Mouse (Mus musculus): ENCODE data around the gene Hist1h4a. TPM values are rescaled to one million over a fixed set of nuclear protein-coding genes. Genes with fewer than 3 reads are reported as not detected.
A peak's percentile ranks its signal among the peaks of the same experiment; 100 is the strongest.
"Not testable (repeated sequence)": the region's sequence is repeated elsewhere in the genome, so short reads cannot be mapped to it uniquely, and the experiment has no call there.

Hist1h4a gene
- total RNA-seq (2021) = 10 to 100 TPM; 12.3 to 13.8 TPM

DNA sequence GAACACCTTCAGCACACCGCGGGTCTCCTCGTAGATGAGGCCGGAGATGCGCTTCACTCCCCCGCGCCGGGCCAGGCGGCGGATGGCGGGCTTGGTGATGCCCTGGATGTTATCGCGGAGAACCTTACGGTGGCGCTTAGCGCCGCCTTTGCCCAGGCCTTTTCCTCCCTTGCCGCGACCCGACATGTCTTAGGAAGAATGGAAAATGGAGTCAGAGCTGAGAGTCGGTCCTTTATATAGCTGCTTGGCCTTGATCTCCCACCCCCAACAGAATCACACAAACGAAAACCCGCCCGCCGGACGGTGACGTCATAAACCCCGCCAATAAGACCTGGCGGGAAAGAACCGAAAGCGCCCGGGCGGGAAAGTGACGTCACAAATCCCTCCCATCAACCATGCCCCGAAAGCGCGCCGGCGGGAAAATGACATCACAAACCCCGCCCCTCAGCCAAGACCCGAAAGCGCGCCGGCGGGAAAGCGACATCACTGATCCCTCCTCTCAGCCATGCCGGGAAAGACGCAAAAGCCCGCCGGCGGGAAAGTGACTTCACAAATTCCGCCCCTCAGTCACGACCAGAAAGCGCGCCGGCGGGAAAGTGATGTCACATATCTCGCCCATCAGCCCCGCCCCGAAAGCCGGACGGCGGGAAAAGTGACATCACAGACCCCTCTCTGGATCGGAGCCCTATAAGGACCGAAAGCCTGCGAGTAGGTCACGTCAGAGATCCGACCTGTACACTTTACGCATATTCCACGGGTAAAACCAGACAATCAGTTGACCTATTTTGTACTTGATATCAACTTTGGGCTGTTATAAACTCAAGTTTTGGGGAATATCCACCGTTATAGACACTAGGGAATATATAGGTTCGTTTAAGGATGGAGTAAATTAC is at the start of gene Hist1h4a:
TSS of gene Hist1h4a (minus strand) at position 259 of the 893 bp plus-strand sequence.
- DNase-seq = peak; percentile 95 to 96
- intact Hi-C loops (cut with DNase I) = loop anchor here (5.0 to 10.0 kb wide), 2 partner anchors 139 to 396 kb away; partner anchors contain the start of genes Hist1h1e, Hist1h2be and Zfp322a

GRCm38 (mm10) chr13:23806422-23807052 is 45.5 kb upstream of the Hist1h4a start, which contains the start of gene Slc17a2:
Gene Slc17a2, plus strand, starts transcription at chr13:23806993.
- intact Hi-C loops (cut with DNase I) = no loop called here
- DNase-seq = no peak

DNA sequence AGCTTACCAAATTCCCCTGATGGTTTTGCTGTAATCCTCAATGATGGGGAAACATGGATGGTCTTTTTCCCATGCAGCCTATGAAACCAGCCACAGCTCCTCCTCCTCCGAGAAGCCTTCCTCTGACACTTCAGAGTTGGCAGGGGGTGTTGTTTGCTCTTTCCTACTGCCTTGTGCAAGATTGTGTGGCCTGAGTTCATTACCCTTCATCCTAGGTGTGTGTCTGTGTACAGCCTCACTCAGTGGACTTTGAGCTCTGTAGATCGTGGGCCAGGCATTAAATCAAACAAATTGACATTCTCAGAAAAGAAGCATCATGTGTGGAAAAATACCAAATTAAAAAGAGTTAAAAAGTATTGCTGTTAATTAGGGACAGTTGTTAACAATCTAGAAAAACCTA is 43.5 kb upstream of the Hist1h4a start:
- intact Hi-C loops (cut with DNase I) = no loop called here
- no peak for DNase-seq

GRCm38 (mm10) chr13:23799405-23799804 is 38.4 kb upstream of the Hist1h4a start:
- intact Hi-C loops (cut with DNase I) = no loop called here
- DNase-seq = no peak

DNA sequence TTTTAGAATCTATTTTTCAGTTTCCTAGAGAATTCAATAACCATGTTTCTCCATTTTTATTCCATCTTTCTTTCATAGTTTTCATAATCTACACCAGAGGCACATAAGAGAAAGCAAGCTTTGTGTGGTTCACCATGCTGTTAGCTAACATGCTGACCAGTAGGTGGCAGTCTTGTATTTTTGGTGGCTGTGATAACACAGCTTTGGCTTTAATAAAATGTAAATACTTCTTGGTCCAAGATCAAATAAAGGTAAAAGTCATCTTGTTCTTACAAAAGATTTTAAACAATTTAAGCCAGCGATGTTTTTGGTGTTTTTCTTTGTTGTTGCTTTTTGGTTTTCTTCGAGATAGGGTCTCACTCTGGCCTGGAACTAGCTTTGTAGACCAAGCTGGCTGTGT is 31.5 kb upstream of the Hist1h4a start:
- peak; percentile 24 to 35 for DNase-seq
- intact Hi-C loops (cut with DNase I) = loop anchor here (5.0 kb wide), 2 partner anchors 95 to 505 kb away; no protein-coding TSS in a partner anchor

DNA sequence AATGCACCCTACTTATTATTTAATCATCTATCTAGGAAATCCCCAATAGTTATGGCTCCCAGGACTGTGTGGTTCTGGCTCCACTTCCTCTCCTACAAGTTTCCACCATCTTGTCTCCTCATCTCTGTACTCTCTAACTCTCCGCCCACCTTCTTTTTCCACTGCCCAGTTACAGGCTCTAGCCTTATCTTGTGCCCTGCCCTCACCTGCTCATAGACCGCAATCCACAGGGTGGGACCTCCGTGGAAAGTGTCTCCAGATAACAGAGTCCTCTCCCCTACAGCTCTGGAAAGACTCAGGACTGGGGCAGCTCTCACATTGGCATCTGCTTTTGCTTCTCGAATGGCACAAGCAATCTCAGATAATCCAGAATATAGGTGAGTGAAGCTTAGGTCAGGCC is 18.0 kb upstream of the Hist1h4a start:
- intact Hi-C loops (cut with DNase I) = no loop called here
- DNase-seq = no peak

DNA sequence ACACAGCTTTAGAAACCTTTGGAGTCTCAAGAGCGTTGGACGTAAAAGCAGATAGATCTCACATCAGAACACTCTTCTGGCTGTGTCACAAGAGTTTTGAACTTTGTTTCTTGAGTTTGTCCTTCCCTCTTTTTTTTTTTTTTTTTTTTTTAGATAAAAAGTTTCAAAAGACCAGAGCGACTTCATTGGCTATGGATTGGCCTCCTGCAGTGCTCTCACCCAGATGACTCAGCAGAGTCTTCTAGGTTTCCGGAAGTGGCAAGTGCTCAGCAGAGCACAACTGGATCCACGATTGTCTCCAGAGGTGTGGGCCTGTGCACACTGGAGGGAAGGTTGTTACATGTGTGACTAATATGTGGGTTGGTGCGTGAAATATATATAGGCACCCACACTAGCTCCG is 17.3 kb upstream of the Hist1h4a start:
- no peak for DNase-seq
- intact Hi-C loops (cut with DNase I) = no loop called here

GRCm38 (mm10) chr13:23772561-23773313 is 11.7 kb upstream of the Hist1h4a start:
- peak in 1 of 2 experiments; percentile 16 for DNase-seq
- intact Hi-C loops (cut with DNase I) = no loop called here

GRCm38 (mm10) chr13:23769613-23770012 is 8.6 kb upstream of the Hist1h4a start, which contains the start of gene Trim38:
Gene Trim38, plus strand, starts transcription at chr13:23769913.
- not testable (repeated sequence) for DNase-seq
- intact Hi-C loops (cut with DNase I) = loop anchor here (10.0 kb wide), 1 partner anchor 405 kb away; the partner anchor contains the start of gene Zfp322a

DNA sequence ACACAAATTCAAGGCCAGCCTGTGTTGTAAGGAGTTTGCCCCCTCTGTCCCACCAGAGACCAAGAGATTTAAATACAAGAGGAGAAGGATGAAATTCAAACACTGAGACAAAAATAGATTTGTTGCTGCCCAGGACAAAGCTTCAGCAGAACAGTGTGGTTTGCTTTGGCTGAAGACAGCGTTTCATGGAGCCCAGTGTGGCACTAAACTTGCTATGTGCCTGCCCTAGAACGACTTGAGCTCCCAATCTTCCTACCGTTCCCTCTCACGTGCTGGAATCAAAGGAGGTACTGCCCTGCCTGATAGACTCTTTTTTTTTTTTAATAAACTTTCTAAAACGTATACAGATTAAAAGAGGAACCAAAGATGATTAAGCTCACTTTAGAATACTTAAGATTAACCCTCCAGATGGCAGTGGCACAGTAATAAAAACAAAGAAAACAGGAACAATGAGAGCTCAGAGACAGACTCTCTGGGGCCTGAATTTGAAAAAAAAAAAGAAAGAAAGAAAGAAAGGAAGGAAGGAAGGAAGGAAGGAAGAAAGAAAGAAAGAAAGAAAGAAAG is 7.9 kb upstream of the Hist1h4a start:
- no peak for DNase-seq
- intact Hi-C loops (cut with DNase I) = loop anchor here (10.0 kb wide), 1 partner anchor 404 kb away; the partner anchor contains the start of gene Zfp322a

DNA sequence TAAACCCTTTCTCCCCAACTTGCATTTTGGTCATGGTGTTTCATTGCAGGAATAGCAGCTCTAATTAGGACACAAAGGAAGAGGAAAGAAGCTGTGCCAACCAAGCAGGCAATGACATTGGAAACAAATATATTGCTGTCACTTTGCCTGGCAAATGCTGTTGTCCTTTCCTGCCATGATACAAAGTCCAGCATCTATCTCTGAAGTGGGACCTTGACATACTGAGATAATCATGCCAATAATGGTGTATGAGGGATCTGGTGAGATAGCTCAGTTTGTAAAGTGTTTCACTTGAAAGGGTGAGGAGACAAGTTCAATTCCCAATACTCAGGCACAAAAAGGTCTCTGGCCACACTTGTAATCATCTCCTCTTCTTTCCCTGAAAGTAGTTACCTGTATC is 5.7 kb upstream of the Hist1h4a start:
- DNase-seq = no peak
- intact Hi-C loops (cut with DNase I) = loop anchor here (10.0 kb wide), 1 partner anchor 402 kb away; the partner anchor contains the start of gene Zfp322a

DNA sequence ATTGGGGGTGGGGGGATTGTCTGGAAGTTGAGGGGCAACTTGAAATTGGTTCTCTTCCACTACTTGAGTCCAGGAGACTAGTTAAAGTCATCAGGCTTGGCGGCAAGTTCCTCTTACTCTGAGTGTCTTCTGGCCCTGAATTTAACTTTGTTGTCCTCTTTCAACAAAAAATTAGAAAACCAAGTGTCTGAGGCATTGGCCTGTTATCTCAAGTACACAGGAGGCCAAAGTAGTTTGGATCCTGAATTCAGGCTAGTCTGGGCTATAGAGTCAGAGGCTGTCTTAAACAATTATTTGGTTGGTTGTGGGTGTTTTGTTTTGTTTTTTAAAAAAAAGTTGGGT is 4.1 kb upstream of the Hist1h4a start:
- no peak for DNase-seq
- intact Hi-C loops (cut with DNase I) = loop anchor here (10.0 kb wide), 1 partner anchor 400 kb away; the partner anchor contains the start of gene Zfp322a

DNA sequence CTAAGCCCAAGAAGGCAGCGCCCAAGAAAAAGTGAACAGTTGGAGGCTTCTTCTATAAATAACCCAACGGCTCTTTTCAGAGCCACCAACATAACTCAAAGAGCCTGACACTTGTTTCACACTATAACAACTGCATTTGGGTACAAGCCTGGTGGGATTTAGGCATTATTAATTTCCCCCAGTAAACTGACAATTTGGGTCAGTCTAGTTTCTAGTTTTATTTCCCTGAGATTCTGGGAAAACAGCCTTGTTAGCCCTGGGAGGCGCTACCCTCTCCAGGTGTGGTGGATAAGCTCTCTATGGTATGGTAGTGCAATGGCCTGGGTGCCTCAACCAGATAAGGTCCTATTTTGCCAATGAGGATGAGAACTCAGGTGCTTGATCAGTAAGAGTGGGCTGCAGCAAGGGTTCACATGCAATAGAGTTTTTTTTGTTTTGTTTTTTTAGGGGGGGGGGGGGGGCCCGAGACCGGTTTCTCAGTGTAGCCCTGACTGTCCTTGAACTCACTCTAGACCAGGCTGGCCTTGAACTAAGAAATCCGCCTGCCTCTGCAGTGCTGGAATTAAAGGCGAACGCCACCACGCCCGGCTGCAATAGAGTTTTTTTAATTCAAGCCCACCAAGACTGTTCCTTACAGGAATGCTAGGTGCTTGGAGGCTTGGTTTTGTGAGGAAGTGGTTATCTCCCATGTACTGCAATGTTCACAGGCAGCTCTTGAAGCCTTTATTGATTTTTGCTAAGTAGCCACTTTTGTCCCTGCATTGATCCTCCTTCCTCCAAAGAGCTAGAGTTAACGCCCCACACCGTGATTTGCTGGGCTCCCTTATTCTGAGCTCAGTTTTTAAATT is 3.5 kb upstream of the Hist1h4a start:
- intact Hi-C loops (cut with DNase I) = loop anchor here (5.0 to 10.0 kb wide), 2 partner anchors 142 to 400 kb away; partner anchors contain the start of genes Hist1h1e, Hist1h2be and Zfp322a
- no peak for DNase-seq

DNA sequence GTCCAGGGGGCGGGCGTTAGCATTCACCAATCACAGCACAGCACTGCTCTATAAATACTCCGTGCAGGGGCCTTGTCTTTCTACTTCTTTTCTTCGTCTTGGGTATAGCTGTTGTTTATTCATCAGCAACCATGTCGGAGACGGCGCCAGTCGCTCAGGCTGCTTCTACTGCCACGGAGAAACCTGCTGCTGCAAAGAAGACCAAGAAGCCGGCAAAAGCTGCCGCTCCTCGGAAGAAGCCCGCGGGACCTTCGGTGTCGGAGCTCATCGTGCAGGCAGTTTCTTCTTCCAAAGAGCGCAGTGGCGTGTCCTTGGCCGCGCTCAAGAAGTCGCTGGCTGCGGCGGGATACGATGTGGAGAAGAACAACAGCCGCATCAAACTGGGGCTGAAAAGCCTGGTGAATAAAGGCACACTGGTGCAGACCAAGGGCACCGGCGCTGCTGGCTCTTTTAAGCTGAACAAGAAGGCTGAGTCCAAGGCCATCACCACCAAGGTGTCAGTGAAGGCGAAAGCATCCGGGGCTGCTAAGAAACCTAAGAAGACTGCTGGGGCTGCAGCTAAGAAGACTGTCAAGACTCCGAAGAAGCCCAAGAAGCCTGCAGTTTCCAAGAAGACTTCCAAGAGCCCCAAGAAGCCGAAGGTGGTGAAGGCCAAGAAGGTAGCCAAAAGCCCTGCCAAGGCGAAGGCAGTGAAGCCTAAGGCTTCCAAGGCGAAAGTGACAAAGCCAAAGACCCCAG is 2.7 kb upstream of the Hist1h4a start, which contains the start of gene Hist1h1a:
TSS of gene Hist1h1a (plus strand) at position 81 of the 738 bp plus-strand sequence.
- intact Hi-C loops (cut with DNase I) = loop anchor here (5.0 to 10.0 kb wide), 2 partner anchors 141 to 399 kb away; partner anchors contain the start of genes Hist1h1e, Hist1h2be and Zfp322a
- DNase-seq = peak; percentile 74 to 81

DNA sequence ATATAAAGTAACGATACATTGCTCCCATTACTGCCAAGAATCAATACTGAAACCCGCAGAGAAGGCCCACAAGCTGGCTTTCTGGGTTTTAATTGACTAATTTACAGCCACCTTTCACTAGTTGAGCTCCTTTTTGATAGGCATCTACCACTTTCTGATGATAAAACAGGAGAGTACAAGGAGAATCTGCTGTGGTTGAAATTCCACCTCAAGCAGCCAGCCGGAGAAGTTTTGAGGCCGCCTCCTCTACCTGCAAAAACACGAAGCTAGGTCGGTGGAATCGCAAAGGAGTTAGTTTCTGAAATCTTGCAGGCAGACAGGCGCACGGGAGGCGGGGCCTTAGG is 2.2 kb upstream of the Hist1h4a start:
- intact Hi-C loops (cut with DNase I) = loop anchor here (5.0 to 10.0 kb wide), 2 partner anchors 141 to 398 kb away; partner anchors contain the start of genes Hist1h1e, Hist1h2be and Zfp322a
- no peak for DNase-seq

GRCm38 (mm10) chr13:23761871-23762821 is 1.1 kb upstream of the Hist1h4a start, which contains the start of gene Hist1h3a:
Gene Hist1h3a, minus strand, starts transcription at chr13:23762386.
- DNase-seq = peak; percentile 49 to 66
- intact Hi-C loops (cut with DNase I) = loop anchor here (5.0 to 10.0 kb wide), 2 partner anchors 140 to 397 kb away; partner anchors contain the start of genes Hist1h1e, Hist1h2be and Zfp322a
